Mouse (Mus musculus) olfactory bulb, adult 2 months (tissue): ENCODE data around the gene Kcnj9.

ENCODE experiments used
- CTCF ChIP-seq: fragments of 200-500 bp; IDR thresholded peaks from 2 replicates; pipeline ENCODE4 v1.5.1; 2012; ENCODE audit warnings: low read depth, mild to moderate bottlenecking, low read length, moderate library complexity; ENCODE audit not compliant: insufficient read depth
- POLR2A ChIP-seq: fragments of 200-500 bp; IDR thresholded peaks from 2 replicates; pipeline ENCODE4 v1.6.1; 2012; ENCODE audit warnings: mild to moderate bottlenecking, low read depth, low read length, moderate library complexity; ENCODE audit not compliant: insufficient read depth

DNA sequence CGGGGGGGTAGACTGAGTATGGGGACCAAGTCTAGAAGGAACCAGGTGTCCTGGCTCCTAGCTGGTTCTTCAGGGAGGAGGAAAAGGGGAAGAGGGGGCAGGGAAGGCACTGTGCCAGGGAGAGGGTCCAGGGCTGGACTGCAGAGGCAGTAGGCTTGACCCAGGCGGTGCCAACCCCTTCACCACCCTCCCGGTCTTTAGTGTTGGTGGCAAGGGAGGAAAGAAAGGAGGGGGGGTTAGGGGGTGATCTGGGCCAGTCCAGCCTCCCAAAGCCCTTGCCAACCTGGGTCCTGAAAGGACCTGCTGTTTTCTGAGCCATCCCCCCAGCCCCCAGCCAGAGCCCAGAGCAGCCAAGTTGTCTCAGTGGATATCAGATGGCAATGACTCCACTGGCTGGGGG, 13.6 kb upstream of the Kcnj9 start:
- TF ChIP-seq POLR2A: no peak
- TF ChIP-seq CTCF: no peak
